Mouse (Mus musculus): Measurements from ENCODE around the gene Apbb1ip.

- TF ChIP-seq CTCF (IDR thresholded peaks at IDR 0.05) (no peak), EP300 (IDR thresholded peaks at IDR 0.05) (no peak)
These were observed 10.9 kb downstream of the Apbb1ip start for GRCm38 (mm10) chr2:22784771-22785170.

All from lung, postnatal 0 days (tissue).